Mouse (Mus musculus) forebrain, embryonic 14.5 days (tissue): ENCODE results near the gene Ppp1r14d. TPM values are rescaled to one million over a fixed set of nuclear protein-coding genes. Genes with fewer than 3 reads are reported as not detected.

Experiments used
- ATAC-seq: fragments of 200-750 bp; cut with Nextera tagmentation; 2 replicates; pipeline ENCODE4 v1.8.0; 2017; ENCODE audit warnings: mild to moderate bottlenecking, moderate library complexity
- DNase-seq: peaks from one replicate; pipeline ENCODE4 v3.0.0-alpha.2; 2015; ENCODE audit warnings: low spot score
- H3K27ac ChIP-seq: fragments of 300-500 bp; sonication (generic); 2 replicates; pipeline ENCODE4 v1.5.1; 2014; ENCODE audit warnings: low read depth, mild to moderate bottlenecking, control low read depth, low read length, moderate library complexity
- H3K27me3 ChIP-seq: fragments of 300-500 bp; sonication (generic); replicated peaks from 2 replicates; pipeline ENCODE4 v1.6.1; 2014; ENCODE audit warnings: low read length, control low read depth, mixed read lengths; ENCODE audit not compliant: control insufficient read depth, insufficient read depth
- H3K36me3 ChIP-seq: fragments of 300-500 bp; sonication (generic); 2 replicates; pipeline ENCODE4 v1.6.1; 2014; ENCODE audit warnings: low read length, control low read depth; ENCODE audit not compliant: control insufficient read depth, insufficient read depth
- H3K4me1 ChIP-seq: fragments of 300-500 bp; sonication (generic); 2 replicates; pipeline ENCODE4 v1.6.1; 2014; ENCODE audit warnings: antibody characterized with exemption, low read length, control low read depth; ENCODE audit not compliant: control insufficient read depth, insufficient read depth
- H3K4me2 ChIP-seq: fragments of 300-500 bp; sonication (generic); 2 replicates; pipeline ENCODE4 v1.6.1; 2014; ENCODE audit warnings: mild to moderate bottlenecking, control low read depth, low read length
- H3K4me3 ChIP-seq: fragments of 300-500 bp; sonication (generic); 2 replicates; pipeline ENCODE4 v1.5.1; 2014; ENCODE audit warnings: low read depth, low read length, control low read depth
- H3K9ac ChIP-seq: fragments of 300-500 bp; sonication (generic); 2 replicates; pipeline ENCODE4 v1.6.1; 2014; ENCODE audit warnings: mild to moderate bottlenecking, low read length, control low read depth, moderate library complexity
- H3K9me3 ChIP-seq: fragments of 300-500 bp; sonication (generic); replicated peaks from 2 replicates; pipeline ENCODE4 v1.6.1; 2016; ENCODE audit warnings: low read length, control low read depth, mixed read lengths; ENCODE audit not compliant: control insufficient read depth
- WGBS: fragments of 180-500 bp; shearing (Covaris S2); extraction: QIAGEN DNeasy Blood & Tissue Kit; methylation state at CpG from one replicate; pipeline ENCODE4 v1.1.7; 2014; 5-methylcytosine and 5-hydroxymethylcytosine counted together
- polyA plus RNA-seq: library from polyadenylated mRNA; unstranded; fragments of >200 nt; fragmentation: Nextera tagmentation; extraction: Ambion mirVana; gene quantifications from 2 replicates; pipeline ENCODE4 v1.2.1, GENCODE M21; 2014

Gene Ppp1r14d
- polyA plus RNA-seq, 1 experiment from 2014 or later, result not detected

DNA sequence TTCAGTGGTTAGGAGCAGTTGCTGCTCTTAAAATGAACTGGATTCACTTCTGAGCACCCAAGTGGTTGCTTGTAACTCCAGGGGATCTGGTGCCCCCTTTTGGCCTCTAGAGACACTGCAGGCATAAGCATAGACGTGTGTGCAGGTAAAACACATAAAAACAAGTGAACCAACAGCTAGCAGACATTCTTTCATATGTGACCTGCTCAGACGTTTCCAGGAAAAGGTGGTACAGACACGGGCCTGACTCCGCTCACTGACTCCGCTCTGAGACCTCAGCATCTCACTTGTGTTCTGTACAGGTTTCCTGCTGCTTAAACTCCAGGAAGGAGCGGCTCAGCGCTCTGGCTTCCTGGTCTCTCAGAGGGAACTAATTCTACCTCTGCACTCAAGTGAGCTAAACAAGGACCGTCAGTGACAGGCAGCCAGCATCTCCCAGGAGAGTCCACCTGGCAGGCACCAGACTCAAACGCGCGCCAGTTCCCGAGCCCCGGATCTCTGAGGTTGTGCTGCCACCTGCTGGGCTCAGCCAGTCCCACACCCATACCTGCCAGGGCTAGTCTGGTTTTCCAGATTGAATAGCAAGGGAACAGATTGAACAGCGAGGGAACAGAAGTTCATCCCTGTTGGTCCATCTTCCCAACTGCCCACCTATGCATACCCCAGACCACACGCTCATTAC is 40.5 kb downstream of the Ppp1r14d start:
- Histone ChIP-seq H3K36me3 (peaks cover 15% of the 10 kb centered on the region), H3K4me2 (peak overlapping the region; percentile 52), H3K27ac (no peak overlapping the region), H3K9ac (no peak overlapping the region), H3K4me1 (no peaks in the 10 kb centered on the region; the same call in 1 of the 2 replicates), H3K4me3 (peak overlapping the region; percentile 13; the same call in 1 of the 2 replicates), H3K9me3 (no peaks in the 10 kb centered on the region), H3K27me3 (no peaks in the 10 kb centered on the region)
- WGBS, result 5% methylated on average over 15 of the region's 15 CpGs
- ATAC-seq, result peak; percentile 93
- peak; percentile 81 for DNase-seq

DNA sequence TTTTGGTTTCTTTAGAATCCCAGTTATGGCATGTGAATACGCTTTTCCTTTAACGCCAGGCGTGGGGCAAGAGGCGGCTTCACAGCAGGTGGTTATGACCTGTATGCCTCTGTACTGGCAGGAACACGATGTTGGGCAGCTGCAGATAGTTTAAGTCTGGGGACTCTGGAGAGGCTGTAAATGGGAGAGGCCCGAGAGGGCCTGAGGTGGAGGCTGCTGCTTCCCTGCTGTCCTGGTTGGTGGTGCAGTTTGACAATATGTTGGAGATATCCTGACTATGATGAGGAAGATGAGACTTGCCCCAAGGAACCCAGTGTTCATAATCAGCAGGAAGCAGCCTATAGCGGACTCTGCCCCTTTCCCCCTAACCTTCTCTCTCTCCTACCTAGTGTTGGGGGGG is 46.8 kb downstream of the Ppp1r14d start:
- peaks cover 56% of the 10 kb centered on the region for H3K36me3 ChIP-seq

DNA sequence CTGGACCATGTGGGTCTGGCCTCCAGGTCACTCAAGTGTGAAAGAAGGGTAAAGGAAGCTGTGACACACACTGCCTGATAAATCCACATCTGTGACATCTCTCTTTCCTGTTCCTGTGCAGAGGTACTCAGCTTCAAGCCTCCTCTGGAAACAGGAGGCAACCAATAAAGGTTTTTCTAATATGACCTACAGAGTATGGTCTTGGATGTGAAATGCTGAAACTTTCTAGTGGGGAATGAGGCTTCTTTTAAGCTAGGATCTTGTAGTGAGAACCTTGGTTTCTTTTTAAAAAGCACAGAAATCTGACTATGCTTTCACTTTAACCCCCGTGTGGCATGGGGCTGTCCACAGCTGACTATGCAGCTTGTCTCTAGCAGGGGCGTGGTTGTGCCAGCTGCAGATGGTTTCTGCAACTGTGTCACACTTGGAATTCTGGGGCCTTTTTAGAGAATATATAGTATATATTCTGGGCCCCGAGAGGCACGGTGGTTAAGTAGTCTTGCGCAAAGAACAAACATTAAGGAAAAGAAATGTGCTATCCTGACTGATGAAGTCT is 52.2 kb downstream of the Ppp1r14d start:
- H3K4me3 ChIP-seq, result no peak overlapping the region
- H3K27ac ChIP-seq, result no peak overlapping the region
- WGBS, result 91% methylated on average over 5 of the region's 5 CpGs
- ATAC-seq (no peak), DNase-seq (no peak)
- no peak overlapping the region for H3K9ac ChIP-seq
- peaks cover 42% of the 10 kb centered on the region for H3K36me3 ChIP-seq
- H3K27me3 ChIP-seq, result no peaks in the 10 kb centered on the region
- no peak overlapping the region for H3K4me2 ChIP-seq
- peaks cover 6% of the 10 kb centered on the region; the same call in 1 of the 2 replicates for H3K4me1 ChIP-seq
- no peaks in the 10 kb centered on the region for H3K9me3 ChIP-seq

More for the DNA sequence above, 46.8 kb downstream of the Ppp1r14d start:
- Histone ChIP-seq H3K4me1 (no peaks in the 10 kb centered on the region), H3K27ac (no peak overlapping the region), H3K4me3 (no peak overlapping the region), H3K4me2 (no peak overlapping the region), H3K9me3 (no peaks in the 10 kb centered on the region), H3K9ac (no peak overlapping the region), H3K27me3 (no peaks in the 10 kb centered on the region)
- WGBS, result 80% methylated on average over 7 of the region's 7 CpGs
- DNase-seq (no peak), ATAC-seq (no peak)

DNA sequence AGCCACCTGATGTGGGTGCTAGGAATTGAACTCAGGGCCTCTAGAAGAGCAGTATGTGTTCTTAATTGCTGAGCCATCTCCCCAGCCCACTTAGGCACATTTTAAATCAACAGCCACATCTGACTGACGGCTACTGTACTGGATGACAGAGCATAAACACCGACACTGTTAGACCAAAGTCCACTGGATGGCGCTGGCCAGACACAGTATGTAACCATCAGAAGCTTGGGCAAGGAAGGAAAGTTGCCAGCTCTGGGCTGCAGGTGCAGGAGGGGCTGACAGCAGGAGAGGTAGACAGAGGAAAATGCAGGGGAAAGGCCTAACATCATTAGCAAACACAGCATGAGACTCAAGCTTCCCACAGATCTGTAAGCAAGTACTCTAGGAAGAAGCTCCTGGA is 52.9 kb downstream of the Ppp1r14d start:
- ATAC-seq (no peak), DNase-seq (no peak)
- H3K27me3 ChIP-seq, result no peaks in the 10 kb centered on the region
- H3K9ac ChIP-seq, result no peak overlapping the region
- H3K4me1 ChIP-seq, result peaks cover 6% of the 10 kb centered on the region; the same call in 1 of the 2 replicates
- H3K36me3 ChIP-seq, result peaks cover 42% of the 10 kb centered on the region
- 65% methylated on average over 3 of the region's 3 CpGs for WGBS
- H3K4me3 ChIP-seq, result no peak overlapping the region
- no peak overlapping the region for H3K4me2 ChIP-seq
- no peak overlapping the region for H3K27ac ChIP-seq
- H3K9me3 ChIP-seq, result no peaks in the 10 kb centered on the region

DNA sequence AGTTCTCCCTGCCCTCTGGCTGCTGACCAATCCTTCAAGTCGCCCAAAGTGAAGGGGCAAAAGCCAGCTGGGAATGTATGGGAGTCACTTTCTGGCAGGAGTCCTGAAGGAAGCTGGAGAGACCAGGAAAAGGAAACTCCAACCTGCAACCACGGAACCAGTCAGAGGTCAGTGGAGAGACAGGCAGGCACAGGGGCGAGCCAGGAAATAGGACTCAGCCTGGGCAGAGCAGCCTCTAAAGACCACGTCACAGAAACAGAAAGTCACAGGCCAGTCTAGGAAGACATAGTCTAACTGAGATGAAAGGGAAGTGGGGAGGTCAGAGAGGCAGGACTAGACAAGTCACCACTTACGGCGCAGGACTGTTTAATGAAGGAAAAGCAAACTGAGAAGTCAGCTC is 54.1 kb downstream of the Ppp1r14d start:
- Histone ChIP-seq H3K27me3 (no peaks in the 10 kb centered on the region), H3K36me3 (peaks cover 37% of the 10 kb centered on the region), H3K4me2 (no peak overlapping the region), H3K9ac (no peak overlapping the region), H3K27ac (no peak overlapping the region), H3K4me3 (no peak overlapping the region), H3K4me1 (peaks cover 6% of the 10 kb centered on the region; the same call in 1 of the 2 replicates), H3K9me3 (no peaks in the 10 kb centered on the region)
- WGBS, result 77% methylated on average over 6 of the region's 6 CpGs
- ATAC-seq, result no peak
- DNase-seq, result no peak

DNA sequence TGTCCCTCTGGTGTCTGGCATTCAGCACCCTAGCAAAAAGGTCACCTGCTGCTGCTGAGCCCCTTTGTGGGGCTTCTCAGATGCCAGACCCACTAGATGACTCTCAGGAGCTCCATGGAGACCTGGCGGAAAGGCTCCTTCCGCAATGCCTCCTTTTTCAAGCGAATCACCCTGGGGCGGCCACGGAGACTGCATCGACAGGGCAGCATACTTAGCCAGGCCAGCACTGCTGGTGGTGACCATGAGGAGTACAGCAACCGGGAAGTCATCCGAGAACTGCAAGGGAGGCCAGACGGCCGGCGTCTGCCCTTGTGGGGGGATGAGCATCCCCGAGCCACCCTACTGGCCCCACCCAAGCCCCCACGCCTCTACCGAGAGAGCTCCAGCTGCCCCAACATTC is 54.8 kb downstream of the Ppp1r14d start:
- 63% methylated on average over 14 of the region's 14 CpGs for WGBS
- Histone ChIP-seq H3K4me1 (peaks cover 6% of the 10 kb centered on the region; the same call in 1 of the 2 replicates), H3K4me3 (no peak overlapping the region), H3K9ac (no peak overlapping the region), H3K9me3 (no peaks in the 10 kb centered on the region), H3K36me3 (peaks cover 29% of the 10 kb centered on the region; the same call in 1 of the 2 replicates), H3K4me2 (no peak overlapping the region), H3K27ac (no peak overlapping the region), H3K27me3 (no peaks in the 10 kb centered on the region)
- DNase-seq (no peak), ATAC-seq (no peak)

DNA sequence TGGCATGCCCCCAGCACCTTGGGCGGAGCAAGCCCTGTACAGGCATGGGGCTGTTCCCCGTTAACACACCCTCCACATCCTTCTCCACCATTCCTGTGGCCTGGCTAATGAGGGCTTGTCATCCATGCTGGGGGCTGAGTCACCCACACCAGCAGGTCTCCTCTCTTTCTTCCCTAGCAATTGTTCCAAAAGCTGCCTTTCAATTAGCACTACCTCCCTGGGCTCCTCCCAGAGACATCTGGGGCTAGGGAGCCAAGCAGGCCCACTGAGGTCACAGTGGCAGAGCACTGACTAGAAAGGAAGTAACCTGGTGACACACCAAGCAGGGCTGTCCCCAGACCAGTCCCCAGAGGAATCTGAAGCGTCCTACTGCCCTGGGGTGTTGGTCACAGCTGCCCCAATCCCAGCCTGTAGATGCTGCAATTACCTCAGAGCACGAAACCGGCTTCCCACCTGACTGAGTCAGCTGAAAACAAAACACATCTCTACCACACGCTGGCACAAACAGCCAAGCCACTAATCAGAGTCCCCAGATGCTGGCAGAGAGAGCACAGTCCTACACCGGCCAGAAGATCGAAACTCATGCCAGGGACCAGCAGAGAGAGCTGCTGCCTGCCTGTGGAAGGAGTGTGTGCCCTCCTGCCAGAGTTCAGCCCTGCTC is 55.6 kb downstream of the Ppp1r14d start, which contains the start of gene Gm14137:
Gene Gm14137 (plus strand): TSS at position 519 of the 661 bp plus-strand sequence.
- 28% methylated on average over 8 of the region's 8 CpGs for WGBS
- Histone ChIP-seq H3K9ac (no peak within 1 kb of the TSS), H3K9me3 (no peaks in the 10 kb centered on the region), H3K27me3 (no peaks in the 10 kb centered on the region), H3K4me2 (no peak within 1 kb of the TSS), H3K4me1 (peaks cover 6% of the 10 kb centered on the region; the same call in 1 of the 2 replicates), H3K36me3 (peaks cover 22% of the 10 kb centered on the region; the same call in 1 of the 2 replicates), H3K27ac (0 out of 2 replicates have a peak within 1 kb of the TSS, but pooled peaks have one; percentile 9), H3K4me3 (no peak within 1 kb of the TSS)
- ATAC-seq (no peak), DNase-seq (no peak)

DNA sequence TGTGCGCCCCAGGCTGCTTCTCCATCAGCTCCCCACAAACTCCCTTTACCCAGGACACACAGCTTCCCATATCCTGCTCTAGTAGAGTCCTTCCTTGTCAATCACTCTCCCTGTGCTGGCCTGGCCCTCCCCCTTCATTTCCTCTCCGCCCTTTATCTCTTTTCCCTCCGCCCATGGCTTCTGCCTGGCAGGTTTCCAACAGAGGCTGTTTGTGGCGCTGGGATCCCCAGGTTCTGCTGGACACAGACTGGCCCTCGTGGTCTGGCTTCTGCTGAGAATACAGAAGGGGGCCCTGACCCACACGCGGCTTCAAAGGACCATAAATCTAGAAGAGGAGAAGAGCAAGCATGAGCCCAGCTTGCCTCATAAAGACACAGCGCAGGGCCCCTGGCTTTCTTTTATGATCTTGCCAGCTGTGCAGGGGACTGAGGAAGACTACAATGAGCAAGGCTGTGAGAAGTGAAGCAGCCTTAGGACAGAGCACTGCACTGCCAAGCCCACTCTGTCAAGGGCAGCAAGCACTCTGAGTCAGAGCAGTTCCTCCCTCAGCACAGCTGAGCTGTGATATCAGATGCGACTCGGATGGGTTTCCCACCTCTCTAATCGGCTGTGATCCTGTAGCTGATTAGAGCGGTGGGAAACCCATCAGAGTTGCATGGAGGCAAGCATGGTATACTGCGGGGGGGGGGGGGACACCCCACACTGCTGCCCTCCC is 56.7 kb downstream of the Ppp1r14d start:
- peak overlapping the region; percentile 46; the same call in 1 of the 2 replicates for H3K9ac ChIP-seq
- H3K4me1 ChIP-seq, result peaks cover 6% of the 10 kb centered on the region; the same call in 1 of the 2 replicates
- WGBS, result 29% methylated on average over 13 of the region's 13 CpGs
- H3K4me2 ChIP-seq, result no peak overlapping the region
- peaks cover 16% of the 10 kb centered on the region; the same call in 1 of the 2 replicates for H3K36me3 ChIP-seq
- no peak overlapping the region for H3K4me3 ChIP-seq
- peak; percentile 55 for DNase-seq
- no peaks in the 10 kb centered on the region for H3K9me3 ChIP-seq
- ATAC-seq, result peak; percentile 43; the same call in 1 of the 2 replicates
- H3K27ac ChIP-seq, result no peak overlapping the region; the same call in 1 of the 2 replicates
- no peaks in the 10 kb centered on the region; the same call in 1 of the 2 replicates for H3K27me3 ChIP-seq
